Mouse (Mus musculus) cerebellum, adult 2 months (tissue): Measurements from ENCODE around the gene Ccdc124.

ENCODE experiments used
- CTCF ChIP-seq: fragments of 200-500 bp; IDR thresholded peaks from 2 replicates; pipeline ENCODE4 v1.5.1; 2011; ENCODE audit warnings: low read depth, mild to moderate bottlenecking, control low read depth, low read length, moderate library complexity, borderline replicate concordance; ENCODE audit not compliant: insufficient read depth
- POLR2A ChIP-seq: fragments of 200-500 bp; IDR thresholded peaks from 2 replicates; pipeline ENCODE4 v1.6.1; 2011; ENCODE audit warnings: low read length, control low read depth, borderline replicate concordance; ENCODE audit not compliant: insufficient read depth

- TF ChIP-seq CTCF = no peak
- TF ChIP-seq POLR2A = no peak
Measured at GRCm38 (mm10) chr8:70878178-70878577, 4.4 kb upstream of the Ccdc124 start.
